Mouse (Mus musculus) ES-CJ7 (cell line): ENCODE measurements around the gene Selp.
A peak's percentile ranks its signal among the peaks of the same experiment; 100 is the strongest.

Source experiments
- DNase-seq: peaks from one replicate; pipeline ENCODE4 v3.0.0; 2011; ENCODE audit warnings: low read depth, low spot score

Gene Selp

GRCm38 (mm10) chr1:164117869-164118268, 2.8 kb downstream of the Selp start:
- DNase-seq, result no peak

- no peak for DNase-seq
Observed at GRCm38 (mm10) chr1:164119892-164120776, 5.1 kb downstream of the Selp start.

GRCm38 (mm10) chr1:164120777-164121158, 5.7 kb downstream of the Selp start:
- no peak for DNase-seq

- no peak for DNase-seq
Observed at GRCm38 (mm10) chr1:164123836-164124235, 8.8 kb downstream of the Selp start.

- DNase-seq, result no peak
Observed at GRCm38 (mm10) chr1:164130013-164130412, 14.9 kb downstream of the Selp start.

- no peak for DNase-seq
Observed at GRCm38 (mm10) chr1:164132609-164133008, 17.5 kb downstream of the Selp start.

GRCm38 (mm10) chr1:164134101-164134500, 19.0 kb downstream of the Selp start:
- DNase-seq, result no peak

- no peak for DNase-seq
Observed at GRCm38 (mm10) chr1:164135360-164135759, 20.3 kb downstream of the Selp start.

- DNase-seq, result no peak
Observed at GRCm38 (mm10) chr1:164135960-164136359, 20.9 kb downstream of the Selp start.

- DNase-seq, result no peak
Observed at GRCm38 (mm10) chr1:164136636-164137035, 21.6 kb downstream of the Selp start.

GRCm38 (mm10) chr1:164138365-164139130, 23.5 kb downstream of the Selp start:
- DNase-seq, result peak; percentile 75

GRCm38 (mm10) chr1:164139464-164139863, 24.4 kb downstream of the Selp start:
- no peak for DNase-seq

GRCm38 (mm10) chr1:164149083-164149482, 34.0 kb downstream of the Selp start:
- DNase-seq, result no peak

GRCm38 (mm10) chr1:164151387-164152088, 36.5 kb downstream of the Selp start, which contains the start of gene F5:
Gene F5, plus strand, starts transcription at chr1:164151838.
- peak; percentile 68 for DNase-seq

GRCm38 (mm10) chr1:164152836-164153235, 37.8 kb downstream of the Selp start:
- DNase-seq, result no peak

GRCm38 (mm10) chr1:164154983-164155382, 39.9 kb downstream of the Selp start:
- no peak for DNase-seq

GRCm38 (mm10) chr1:164158571-164158970, 43.5 kb downstream of the Selp start:
- DNase-seq, result no peak

GRCm38 (mm10) chr1:164159781-164160180, 44.7 kb downstream of the Selp start:
- no peak for DNase-seq

GRCm38 (mm10) chr1:164162745-164163144, 47.7 kb downstream of the Selp start:
- DNase-seq, result no peak

- no peak for DNase-seq
Observed at GRCm38 (mm10) chr1:164168818-164169217, 53.8 kb downstream of the Selp start.

- DNase-seq, result no peak
Observed at GRCm38 (mm10) chr1:164170434-164170833, 55.4 kb downstream of the Selp start.

GRCm38 (mm10) chr1:164173145-164173544, 58.1 kb downstream of the Selp start:
- DNase-seq, result no peak
